Mouse (Mus musculus) neural tube, embryonic 11.5 days (tissue): ENCODE measurements at regions not wholly inside any gene's neighbourhood (a gene's known extent, or its start where the extent isn't known, plus 50 kb on each side); places are given as distances from the start of the nearest gene placed in this dataset.
A peak's percentile ranks its signal among the peaks of the same experiment; 100 is the strongest.

ENCODE experiments used
- ATAC-seq: fragments of 200-750 bp; cut with Nextera tagmentation; 2 replicates; pipeline ENCODE4 v1.8.0; 2017; ENCODE audit warnings: moderate number of reproducible peaks, mild to moderate bottlenecking, moderate TSS enrichment, moderate library complexity; ENCODE audit not compliant: insufficient read depth, low FRiP score, low TSS enrichment
- DNase-seq: peaks from one replicate; pipeline ENCODE4 v3.0.0-alpha.2; 2015; ENCODE audit warnings: low spot score
- H3K27ac ChIP-seq: fragments of 300-500 bp; sonication (generic); 2 replicates; pipeline ENCODE4 v1.5.1; 2014; ENCODE audit warnings: low read depth, mild to moderate bottlenecking, low read length
- H3K27me3 ChIP-seq: fragments of 300-500 bp; sonication (generic); 2 replicates; pipeline ENCODE4 v1.6.1; 2014; ENCODE audit warnings: mild to moderate bottlenecking, low read length, mixed read lengths; ENCODE audit not compliant: control insufficient read depth, insufficient read depth
- H3K36me3 ChIP-seq: fragments of 300-500 bp; sonication (generic); 2 replicates; pipeline ENCODE4 v1.6.1; 2014; ENCODE audit warnings: mild to moderate bottlenecking, low read length, moderate library complexity, mixed read lengths; ENCODE audit not compliant: control insufficient read depth, insufficient read depth
- H3K4me1 ChIP-seq: fragments of 300-500 bp; sonication (generic); 2 replicates; pipeline ENCODE4 v1.6.1; 2014; ENCODE audit warnings: low read length, mixed read lengths; ENCODE audit not compliant: control insufficient read depth, insufficient read depth
- H3K4me2 ChIP-seq: fragments of 300-500 bp; sonication (generic); 2 replicates; pipeline ENCODE4 v1.6.1; 2014; ENCODE audit warnings: low read depth, mild to moderate bottlenecking, moderate library complexity
- H3K4me3 ChIP-seq: fragments of 300-500 bp; sonication (generic); 2 replicates; pipeline ENCODE4 v1.5.1; 2014; ENCODE audit warnings: low read depth, low read length
- H3K9ac ChIP-seq: fragments of 300-500 bp; sonication (generic); 2 replicates; pipeline ENCODE4 v1.6.1; 2014; ENCODE audit warnings: mild to moderate bottlenecking, low read length
- H3K9me3 ChIP-seq: fragments of 300-500 bp; sonication (generic); 2 replicates; pipeline ENCODE4 v1.6.1; 2016; ENCODE audit warnings: low read length; ENCODE audit not compliant: control insufficient read depth
- WGBS: fragments of 180-500 bp; shearing (Covaris S2); extraction: QIAGEN DNeasy Blood & Tissue Kit; methylation state at CpG from one replicate; pipeline ENCODE4 v1.1.7; 2014; 5-methylcytosine and 5-hydroxymethylcytosine counted together

DNA sequence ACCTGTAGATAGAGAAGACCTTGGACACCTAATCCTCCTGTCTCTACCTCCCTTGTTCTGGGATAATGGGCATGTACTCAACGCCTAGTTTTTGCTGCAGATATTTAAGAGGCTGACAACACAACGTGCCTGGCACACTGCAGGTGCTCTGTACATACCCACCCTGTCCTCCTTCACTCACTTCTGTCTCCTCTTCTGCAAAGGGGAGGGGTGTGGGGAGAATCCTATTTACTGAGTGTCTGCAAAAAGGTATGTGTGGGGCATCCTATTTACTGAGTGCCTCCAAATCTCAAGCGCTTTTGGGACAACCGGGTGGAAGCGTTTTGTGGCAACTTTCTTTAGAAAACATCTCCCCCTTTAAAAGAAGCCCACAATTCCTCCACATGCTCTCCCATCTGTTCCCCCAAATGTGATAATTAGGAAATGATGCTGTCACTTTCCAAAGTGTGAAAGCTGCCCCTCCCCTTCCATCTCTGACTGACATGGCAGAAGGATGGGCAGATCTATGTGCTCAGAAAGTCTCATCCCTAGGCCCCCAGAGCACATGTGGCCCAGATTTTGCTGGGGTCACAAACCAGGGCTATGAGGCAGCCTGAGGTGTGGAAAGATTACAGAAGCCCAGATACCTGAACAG lies 93.5 kb upstream of the Mycn start:
- H3K36me3 ChIP-seq: no peaks in the 10 kb centered on the region
- ATAC-seq (no peak), DNase-seq (no peak)
- H3K27ac ChIP-seq: no peak overlapping the region
- no peaks in the 10 kb centered on the region for H3K9me3 ChIP-seq
- H3K4me2 ChIP-seq: no peak overlapping the region
- no peak overlapping the region for H3K9ac ChIP-seq
- H3K27me3 ChIP-seq: no peaks in the 10 kb centered on the region
- WGBS: 79% methylated on average over 5 of the region's 5 CpGs
- H3K4me3 ChIP-seq: no peak overlapping the region
- no peaks in the 10 kb centered on the region for H3K4me1 ChIP-seq

DNA sequence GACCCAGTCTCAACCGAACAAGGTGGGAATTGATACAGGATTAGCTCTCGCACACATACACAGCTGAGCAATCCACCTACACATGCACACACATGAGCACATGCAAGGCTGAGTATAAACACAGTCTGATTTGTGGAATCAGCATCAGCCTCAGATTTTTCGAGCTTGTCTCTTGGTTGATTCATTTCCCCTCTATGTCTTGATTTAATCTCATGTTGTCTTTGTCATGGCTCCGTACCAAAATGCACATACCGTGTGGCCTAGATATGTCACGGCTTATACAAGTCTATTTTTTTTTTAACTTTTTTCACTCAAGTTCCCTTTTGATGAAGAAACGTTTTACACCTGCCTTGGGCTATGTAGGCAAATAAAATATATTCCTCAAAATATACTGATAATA lies 88.6 kb upstream of the Mycn start:
- no peak overlapping the region for H3K4me3 ChIP-seq
- 90% methylated on average over 7 of the region's 7 CpGs for WGBS
- no peak overlapping the region for H3K9ac ChIP-seq
- H3K36me3 ChIP-seq: no peaks in the 10 kb centered on the region
- 0 out of 2 replicates have a peak, but pooled peaks cover 3% of the 10 kb centered on the region for H3K4me1 ChIP-seq
- peak; percentile 2 for DNase-seq
- H3K27me3 ChIP-seq: no peaks in the 10 kb centered on the region
- H3K4me2 ChIP-seq: no peak overlapping the region
- no peaks in the 10 kb centered on the region for H3K9me3 ChIP-seq
- no peak for ATAC-seq
- H3K27ac ChIP-seq: no peak overlapping the region

DNA sequence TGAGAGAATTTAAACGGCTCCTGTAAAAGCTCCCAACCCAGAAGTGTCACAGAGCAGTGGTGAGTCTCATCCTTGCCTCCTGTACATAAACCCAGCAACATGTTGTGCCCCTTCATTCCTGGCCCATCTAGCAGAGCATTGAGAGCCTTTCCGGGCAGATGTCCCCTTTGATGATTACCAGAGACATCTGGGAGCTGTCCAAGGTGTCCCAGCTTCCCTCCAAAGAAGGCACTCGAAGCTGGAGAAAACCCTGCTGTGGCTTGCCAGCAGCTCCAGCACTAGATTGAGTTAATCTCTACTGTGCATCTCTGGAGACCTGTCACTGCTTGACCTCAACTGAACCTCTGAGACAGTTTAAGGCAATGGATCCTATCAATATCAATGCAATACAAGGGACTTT lies 86.4 kb upstream of the Mycn start:
- 44% methylated on average over 3 of the region's 3 CpGs for WGBS
- H3K9me3 ChIP-seq: no peaks in the 10 kb centered on the region
- no peaks in the 10 kb centered on the region for H3K36me3 ChIP-seq
- no peak for ATAC-seq
- no peaks in the 10 kb centered on the region for H3K27me3 ChIP-seq
- H3K4me3 ChIP-seq: no peak overlapping the region
- H3K27ac ChIP-seq: no peak overlapping the region
- H3K4me1 ChIP-seq: 0 out of 2 replicates have a peak, but pooled peaks cover 3% of the 10 kb centered on the region
- DNase-seq: no peak
- H3K9ac ChIP-seq: no peak overlapping the region
- no peak overlapping the region for H3K4me2 ChIP-seq

DNA sequence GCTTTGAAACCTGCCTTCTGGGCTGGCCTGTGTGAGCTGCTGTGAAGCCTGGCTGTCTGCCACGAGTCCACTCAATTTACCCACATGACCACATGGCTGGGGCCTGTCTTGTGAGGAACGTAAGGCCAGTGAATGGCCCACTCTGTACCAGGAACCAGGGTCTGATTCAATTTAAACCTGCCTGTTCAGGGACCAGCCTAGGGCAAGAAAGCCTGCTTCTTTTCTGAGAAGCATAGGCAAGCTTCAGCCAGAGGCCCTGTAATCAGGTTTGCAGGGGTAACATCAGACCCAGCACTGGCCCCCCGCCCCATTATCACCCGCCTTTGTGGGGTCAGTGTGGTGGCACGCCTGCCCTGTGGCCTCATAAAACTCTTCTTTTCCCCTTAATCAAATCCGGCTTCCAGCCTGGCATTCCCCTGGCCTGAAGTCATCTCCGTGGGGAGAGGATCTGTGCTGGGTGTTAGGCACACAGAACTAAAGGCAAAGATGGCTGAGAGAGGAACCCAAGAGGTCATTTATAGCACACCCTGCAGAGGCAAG lies 84.4 kb upstream of the Mycn start:
- 42% methylated on average over 7 of the region's 7 CpGs for WGBS
- DNase-seq: no peak
- Histone ChIP-seq H3K36me3 (no peaks in the 10 kb centered on the region), H3K9ac (no peak overlapping the region), H3K4me2 (no peak overlapping the region), H3K27ac (no peak overlapping the region), H3K4me1 (0 out of 2 replicates have a peak, but pooled peaks cover 3% of the 10 kb centered on the region), H3K27me3 (no peaks in the 10 kb centered on the region), H3K9me3 (no peaks in the 10 kb centered on the region), H3K4me3 (no peak overlapping the region)
- no peak for ATAC-seq

DNA sequence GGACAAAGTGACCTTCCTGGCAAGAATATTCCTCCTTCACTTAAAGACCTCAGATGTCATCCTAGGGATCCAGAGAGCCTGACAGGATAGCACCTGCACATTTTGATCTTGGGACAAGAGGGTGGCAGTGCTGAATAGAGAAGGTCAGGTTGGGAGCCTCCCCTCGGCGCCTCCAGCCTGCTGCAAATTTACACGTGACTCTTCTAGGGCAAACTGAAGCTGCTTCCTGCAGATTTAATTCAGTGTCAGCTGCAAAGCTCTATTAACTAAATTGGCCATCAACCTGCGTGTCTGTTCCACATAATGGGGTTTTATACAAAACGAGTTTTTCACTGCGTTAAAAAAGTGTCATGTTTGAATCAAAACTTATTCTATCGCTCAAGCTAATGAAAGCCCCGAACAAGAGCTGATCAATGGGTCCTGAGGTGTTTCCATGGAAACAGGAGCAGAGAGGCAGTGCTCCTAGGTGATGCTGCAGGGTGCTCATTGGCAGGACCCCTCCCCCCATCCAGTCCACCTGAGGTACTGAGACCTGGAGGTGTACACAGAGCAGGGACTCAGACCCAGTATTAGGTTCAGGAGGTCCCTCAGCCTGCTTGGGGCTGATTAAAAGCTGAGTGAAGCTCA lies 82.6 kb upstream of the Mycn start:
- Histone ChIP-seq H3K9me3 (no peaks in the 10 kb centered on the region), H3K36me3 (no peaks in the 10 kb centered on the region), H3K4me1 (0 out of 2 replicates have a peak, but pooled peaks cover 3% of the 10 kb centered on the region), H3K27ac (no peak overlapping the region), H3K9ac (no peak overlapping the region), H3K27me3 (no peaks in the 10 kb centered on the region), H3K4me3 (no peak overlapping the region), H3K4me2 (no peak overlapping the region)
- no peak for DNase-seq
- no peak for ATAC-seq
- WGBS: 65% methylated on average over 8 of the region's 8 CpGs

DNA sequence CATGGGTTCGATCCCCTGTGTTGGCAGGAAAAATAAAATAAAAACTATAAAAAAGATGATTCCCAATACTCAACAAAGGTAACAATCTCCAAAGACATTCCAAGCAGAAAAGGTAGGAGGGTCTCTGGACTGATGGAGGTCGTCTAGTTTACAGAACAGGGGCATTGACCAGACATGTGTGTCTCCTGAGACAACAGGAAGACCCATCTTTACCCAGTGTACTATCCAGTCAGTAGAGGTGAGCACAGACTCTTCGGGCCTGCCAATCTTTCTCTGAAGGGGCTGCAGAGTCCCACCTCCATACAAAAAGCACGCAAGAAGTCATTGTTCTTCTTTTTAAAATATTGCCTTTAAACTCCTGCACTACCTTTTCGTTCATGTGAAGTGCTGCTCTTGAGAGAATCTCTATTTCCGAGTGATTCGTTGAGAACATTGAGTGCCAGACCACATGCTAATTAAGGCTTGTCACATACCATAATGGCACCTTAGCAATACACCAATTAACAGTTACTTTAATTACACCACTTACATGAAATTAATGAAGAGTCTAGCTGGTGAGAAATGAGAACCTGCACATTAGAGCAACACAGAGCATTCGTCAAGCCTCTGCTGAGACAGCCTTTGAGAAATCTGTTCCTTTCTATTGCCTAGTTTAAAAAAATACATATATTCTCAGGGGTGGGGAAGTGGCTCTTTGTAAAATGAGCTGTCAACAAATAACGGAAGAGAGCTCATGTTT lies 69.5 kb upstream of the Mycn start:
- no peak for DNase-seq
- Histone ChIP-seq H3K4me2 (no peak overlapping the region), H3K9me3 (no peaks in the 10 kb centered on the region), H3K36me3 (no peaks in the 10 kb centered on the region), H3K4me1 (no peaks in the 10 kb centered on the region), H3K27me3 (no peaks in the 10 kb centered on the region), H3K4me3 (no peak overlapping the region), H3K27ac (no peak overlapping the region), H3K9ac (no peak overlapping the region)
- 85% methylated on average over 9 of the region's 9 CpGs for WGBS
- no peak for ATAC-seq

DNA sequence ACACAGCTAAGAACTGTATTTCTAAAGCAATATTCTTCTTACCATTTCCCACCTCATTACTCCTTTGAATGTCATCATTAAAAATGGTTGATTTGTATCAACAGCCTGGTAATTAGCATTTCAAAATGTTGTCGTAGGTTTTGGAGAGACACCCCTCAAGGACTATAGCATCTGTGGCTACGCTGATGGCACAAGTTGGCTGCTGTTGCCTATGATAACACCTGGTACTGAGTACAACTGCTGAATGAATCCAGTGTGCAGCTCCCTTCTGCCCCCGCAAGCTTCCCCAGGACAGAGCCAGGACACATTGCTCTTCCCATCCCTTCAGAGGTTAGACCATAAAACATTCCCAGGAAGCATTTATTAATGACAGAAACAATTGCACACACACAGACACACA lies 68.7 kb upstream of the Mycn start:
- 89% methylated on average over 3 of the region's 3 CpGs for WGBS

DNA sequence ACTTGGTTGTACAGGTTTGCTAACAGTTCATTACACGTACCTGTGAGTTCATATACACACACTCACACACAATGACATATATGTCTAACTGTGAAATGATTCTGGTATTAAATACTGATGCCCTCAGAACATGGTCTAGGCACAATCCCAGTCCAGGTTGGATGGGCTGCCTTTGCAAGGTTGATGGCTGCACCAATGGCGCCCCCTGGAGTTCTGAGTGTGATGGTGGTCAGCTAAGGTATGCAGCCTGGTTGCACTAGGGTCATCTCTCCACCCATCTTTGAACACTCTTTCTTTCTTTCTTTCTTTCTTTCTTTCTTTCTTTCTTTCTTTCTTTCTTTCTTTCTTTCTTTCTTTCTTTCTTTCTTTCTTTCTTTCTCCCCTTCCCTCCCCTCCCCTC lies 67.8 kb upstream of the Mycn start:
- WGBS: 40% methylated on average over 2 of the region's 2 CpGs
- DNase-seq: no peak
- no peaks in the 10 kb centered on the region for H3K27me3 ChIP-seq

More for the DNA sequence above, 68.7 kb upstream of the Mycn start:
- no peaks in the 10 kb centered on the region for H3K9me3 ChIP-seq
- H3K36me3 ChIP-seq: no peaks in the 10 kb centered on the region
- no peak overlapping the region for H3K4me2 ChIP-seq
- DNase-seq (no peak), ATAC-seq (no peak)
- no peak overlapping the region for H3K27ac ChIP-seq
- no peak overlapping the region for H3K4me3 ChIP-seq
- H3K27me3 ChIP-seq: no peaks in the 10 kb centered on the region
- H3K9ac ChIP-seq: no peak overlapping the region
- no peaks in the 10 kb centered on the region for H3K4me1 ChIP-seq

More for the DNA sequence above, 67.8 kb upstream of the Mycn start:
- Histone ChIP-seq H3K4me3 (no peak overlapping the region), H3K9ac (no peak overlapping the region), H3K9me3 (no peaks in the 10 kb centered on the region), H3K4me1 (no peaks in the 10 kb centered on the region), H3K36me3 (no peaks in the 10 kb centered on the region), H3K27ac (no peak overlapping the region), H3K4me2 (no peak overlapping the region)
- ATAC-seq: no peak
